ENCODE assay signal across 15 mouse cellular contexts in the genomic region with DNA sequence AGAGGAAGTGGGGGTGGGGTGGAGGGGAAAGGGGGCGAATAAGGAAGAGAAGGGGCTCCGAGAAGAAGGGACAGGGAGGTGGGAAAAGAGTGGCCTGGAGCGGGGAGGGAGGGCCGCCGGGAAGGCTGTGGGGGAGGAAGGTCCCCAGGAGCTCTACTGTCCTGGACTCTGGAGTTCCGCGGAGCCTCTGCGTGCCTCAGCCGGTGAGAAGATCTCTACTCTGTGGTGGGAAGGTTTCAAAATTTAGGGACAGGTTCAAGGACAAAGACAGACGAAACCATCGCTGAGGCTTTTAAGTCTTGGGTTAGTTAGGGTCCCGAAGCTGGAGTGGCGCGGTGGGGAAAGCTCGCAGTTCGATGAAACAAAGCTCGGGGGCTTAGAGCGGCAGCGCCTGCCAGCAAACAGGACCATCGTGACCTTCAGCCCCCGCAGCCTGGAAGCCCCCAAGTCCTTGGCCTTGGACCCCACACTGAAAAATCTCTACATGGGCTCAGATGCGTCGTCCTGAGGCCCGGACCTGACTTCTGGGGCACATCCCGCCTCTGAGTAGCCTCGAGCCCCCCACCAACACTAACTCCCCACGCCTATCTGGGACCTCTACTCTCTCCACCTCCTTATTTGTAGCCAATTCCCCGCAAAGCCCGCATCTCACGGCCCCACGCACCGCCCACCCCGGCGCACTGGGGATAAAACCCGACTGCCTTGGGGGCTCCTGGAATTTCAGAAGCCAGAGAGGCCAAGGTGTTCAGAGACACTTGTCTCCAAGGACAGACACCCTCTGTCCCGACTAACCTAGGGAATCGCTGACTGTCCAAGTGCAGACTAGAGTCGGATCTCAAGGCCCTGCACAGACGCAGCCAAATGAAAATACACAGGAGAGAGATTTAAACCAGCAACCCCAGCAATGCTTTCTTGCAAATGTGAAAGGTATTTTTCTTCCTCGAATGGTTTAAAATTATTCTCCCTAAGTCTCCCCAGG. TPM values are rescaled to one million over a fixed set of nuclear protein-coding genes. Genes with fewer than 3 reads are reported as not detected.
DNase-seq lines count a peak whose midpoint lies in the region; ATAC-seq and TF ChIP-seq lines count a peak whose summit lies in the region.
"Had no signal": no experiment of that assay in that cellular context is flagged by ENCODE, and none has a peak within 500 bp of the region (broad histone marks: within the 10 kb centered on the region; RNA-seq: fewer than 3 reads in every experiment).

No protein-coding gene starts in this region.

- H3K27ac ChIP-seq in forebrain, embryonic 10.5 days: no peak overlapping the region
- no peak overlapping the region for H3K27ac ChIP-seq in forebrain, embryonic 15.5 days (replicated peaks)
- H3K27ac ChIP-seq in lung, embryonic 14.5 days (ENCODE audit: low read depth): no peak overlapping the region
- peak overlapping the region; percentile 91 for H3K27ac ChIP-seq in intestine, embryonic 14.5 days (ENCODE audit: low read depth)
- peak overlapping the region; percentile 57 for H3K27ac ChIP-seq in stomach, embryonic 15.5 days
- H3K27ac ChIP-seq: heart, embryonic 13.5 days had no signal

- no peak overlapping the region for H3K9ac ChIP-seq in forebrain, embryonic 15.5 days (replicated peaks)
- H3K9ac ChIP-seq in lung, embryonic 14.5 days: no peak overlapping the region
- H3K9ac ChIP-seq in intestine, embryonic 14.5 days (ENCODE audit: low read length): peak overlapping the region; percentile 85
- no peak overlapping the region for H3K9ac ChIP-seq in stomach, embryonic 15.5 days
- H3K9ac ChIP-seq: heart, embryonic 13.5 days had no signal

- peak; percentile 51 for DNase-seq in forebrain, embryonic 10.5 days (ENCODE audit: extremely low spot score, low spot score)
- DNase-seq in lung, embryonic 14.5 days: peak; percentile 11
- DNase-seq in lung, adult 2 months: no peak
- DNase-seq in intestine, embryonic 14.5 days (ENCODE audit: low spot score): peak; percentile 83
- no peak for DNase-seq in right cerebral cortex, postnatal 25 days
- no peak for DNase-seq in lung, postnatal 10 days
- DNase-seq: cerebellum, postnatal 25 days; kidney, adult 8-10 months; layer of hippocampus, adult 9-11 months had no signal

- no peaks in the 10 kb centered on the region for H3K9me3 ChIP-seq in forebrain, embryonic 10.5 days
- no peaks in the 10 kb centered on the region for H3K9me3 ChIP-seq in forebrain, embryonic 15.5 days
- H3K9me3 ChIP-seq in lung, embryonic 14.5 days (ENCODE audit: low read depth, low read length): no peaks in the 10 kb centered on the region
- no peaks in the 10 kb centered on the region for H3K9me3 ChIP-seq in intestine, embryonic 14.5 days (ENCODE audit: control insufficient read depth, low read length)
- H3K9me3 ChIP-seq in stomach, embryonic 15.5 days: no peaks in the 10 kb centered on the region
- H3K9me3 ChIP-seq: heart, embryonic 13.5 days had no signal

- peaks cover 39% of the 10 kb centered on the region for H3K4me1 ChIP-seq in forebrain, embryonic 10.5 days
- peaks cover 6% of the 10 kb centered on the region for H3K4me1 ChIP-seq in forebrain, embryonic 15.5 days
- H3K4me1 ChIP-seq in lung, embryonic 14.5 days (ENCODE audit: insufficient read depth): no peaks in the 10 kb centered on the region
- no peaks in the 10 kb centered on the region for H3K4me1 ChIP-seq in lung, adult 2 months (ENCODE audit: control insufficient read depth, insufficient read depth, low read length)
- peaks cover 23% of the 10 kb centered on the region for H3K4me1 ChIP-seq in intestine, embryonic 14.5 days (replicated peaks; ENCODE audit: control insufficient read depth, insufficient read depth, low read length)
- H3K4me1 ChIP-seq in stomach, embryonic 15.5 days: no peaks in the 10 kb centered on the region; the same call in 1 of the 2 replicates

- no peak overlapping the region for H3K4me2 ChIP-seq in forebrain, embryonic 15.5 days (replicated peaks)
- no peak overlapping the region for H3K4me2 ChIP-seq in lung, embryonic 14.5 days
- peak overlapping the region; percentile 71 for H3K4me2 ChIP-seq in intestine, embryonic 14.5 days (ENCODE audit: low read length)
- peak overlapping the region; percentile 42 for H3K4me2 ChIP-seq in stomach, embryonic 15.5 days
- H3K4me2 ChIP-seq: heart, embryonic 13.5 days had no signal

- no peak for TF ChIP-seq CTCF in lung, embryonic 14.5 days (IDR thresholded peaks at IDR 0.05; ENCODE audit: low read depth)
- TF ChIP-seq CTCF in lung, adult 2 months (IDR thresholded peaks at IDR 0.05; ENCODE audit: insufficient read depth, low read length): no peak

- 1% methylated on average over 40 of the region's 40 CpGs for WGBS in forebrain, embryonic 10.5 days
- under 1% methylated on average over 40 of the region's 40 CpGs for WGBS in forebrain, embryonic 15.5 days
- under 1% methylated on average over 40 of the region's 40 CpGs for WGBS in lung, embryonic 14.5 days
- WGBS in lung, adult 2 months: 4% methylated on average over 40 of the region's 40 CpGs
- WGBS in intestine, embryonic 14.5 days: under 1% methylated on average over 40 of the region's 40 CpGs
- WGBS in stomach, embryonic 15.5 days: under 1% methylated on average over 40 of the region's 40 CpGs

- no peaks in the 10 kb centered on the region for H3K36me3 ChIP-seq in forebrain, embryonic 10.5 days (replicated peaks)
- H3K36me3 ChIP-seq in forebrain, embryonic 15.5 days: no peaks in the 10 kb centered on the region
- H3K36me3 ChIP-seq in lung, embryonic 14.5 days (ENCODE audit: insufficient read depth): no peaks in the 10 kb centered on the region
- no peaks in the 10 kb centered on the region for H3K36me3 ChIP-seq in intestine, embryonic 14.5 days (ENCODE audit: control insufficient read depth, insufficient read depth, low read length)
- no peaks in the 10 kb centered on the region for H3K36me3 ChIP-seq in stomach, embryonic 15.5 days
- H3K36me3 ChIP-seq: heart, embryonic 13.5 days had no signal

- 0 out of 2 replicates have a peak overlapping the region, but pooled peaks have one; percentile 1 for H3K4me3 ChIP-seq in forebrain, embryonic 10.5 days
- no peak overlapping the region for H3K4me3 ChIP-seq in forebrain, embryonic 15.5 days
- H3K4me3 ChIP-seq in lung, embryonic 14.5 days (ENCODE audit: low read depth, low read length): no peak overlapping the region
- no peak overlapping the region for H3K4me3 ChIP-seq in lung, adult 2 months (replicated peaks; ENCODE audit: extremely low read depth, low read depth, low read length)
- H3K4me3 ChIP-seq in intestine, embryonic 14.5 days (ENCODE audit: low read depth, low read length): peak overlapping the region; percentile 67
- H3K4me3 ChIP-seq in stomach, embryonic 15.5 days (replicated peaks): peak overlapping the region; percentile 31
- H3K4me3 ChIP-seq: erythroblast, embryonic 14.5 days; heart, embryonic 13.5 days had no signal

- no peak for ATAC-seq in forebrain, embryonic 15.5 days (replicated peaks)
- ATAC-seq in lung, embryonic 14.5 days (ENCODE audit: insufficient read depth): no peak
- 0 out of 2 replicates have a peak, but pooled peaks have one; percentile 38 for ATAC-seq in intestine, embryonic 14.5 days (replicated peaks; ENCODE audit: low FRiP score, low TSS enrichment, low read depth)
- ATAC-seq in stomach, embryonic 15.5 days (ENCODE audit: insufficient read depth, low FRiP score, low read depth): no peak

- H3K27me3 ChIP-seq in forebrain, embryonic 10.5 days (ENCODE audit: poor library complexity, severe bottlenecking): peaks cover 100% of the 10 kb centered on the region
- peaks cover 89% of the 10 kb centered on the region for H3K27me3 ChIP-seq in forebrain, embryonic 15.5 days
- H3K27me3 ChIP-seq in lung, embryonic 14.5 days (ENCODE audit: insufficient read depth, low read length): peaks cover 97% of the 10 kb centered on the region
- peaks cover 58% of the 10 kb centered on the region for H3K27me3 ChIP-seq in intestine, embryonic 14.5 days (replicated peaks; ENCODE audit: control insufficient read depth, insufficient read depth, low read length)
- peaks cover 81% of the 10 kb centered on the region for H3K27me3 ChIP-seq in stomach, embryonic 15.5 days (replicated peaks)

- no peak for TF ChIP-seq POLR2A in lung, adult 2 months (IDR thresholded peaks at IDR 0.05; ENCODE audit: borderline replicate concordance, extremely low read depth, low read depth, low read length)

RNA-seq across cellular contexts. Expression of gene Nkx2-3, which starts 5.3 kb away (rescaled TPM):
- polyA plus RNA-seq in forebrain, embryonic 10.5 days (2016; fragmentation: Nextera tagmentation; extraction: Ambion mirVana): 2.4 TPM in 2 replicates
- 3.6 and 4.5 TPM in 2 replicates for polyA plus RNA-seq in forebrain, embryonic 15.5 days (2015; fragmentation: Nextera tagmentation; extraction: Ambion mirVana)
- not detected in 2 replicates for polyA plus RNA-seq in lung, embryonic 14.5 days (2014; fragmentation: Nextera tagmentation; extraction: Ambion mirVana)
- 0.05 TPM in 1 of 2 replicates, not detected in the other for polyA plus RNA-seq in lung, adult 2 months (2012; rRNA removed)
- polyA plus RNA-seq in intestine, embryonic 14.5 days (2014; fragmentation: Nextera tagmentation; extraction: Ambion mirVana): 82.3 and 83.9 TPM in 2 replicates
- polyA plus RNA-seq in stomach, embryonic 15.5 days (2015; fragmentation: Nextera tagmentation; extraction: Ambion mirVana): 26.3 and 31.4 TPM in 2 replicates
- polyA plus RNA-seq: erythroblast, embryonic 14.5 days; heart, embryonic 13.5 days; lung, embryonic 16.5 days; neural tube, embryonic 14.5 days had no signal

Comparison
In these comparisons a context has a peak if more than half of its experiments do, and no peak if none do; other contexts are left out.
1. DNase-seq: peak in forebrain, embryonic 10.5 days (single experiment), lung, embryonic 14.5 days (single experiment) and intestine, embryonic 14.5 days (single experiment); none in lung, adult 2 months (single experiment), right cerebral cortex, postnatal 25 days (single experiment) and lung, postnatal 10 days (single experiment).
2. H3K4me3 ChIP-seq: peak in forebrain, embryonic 10.5 days (single experiment), intestine, embryonic 14.5 days (single experiment) and stomach, embryonic 15.5 days (single experiment); none in forebrain, embryonic 15.5 days (single experiment), lung, embryonic 14.5 days (single experiment) and lung, adult 2 months (single experiment).
3. H3K27ac ChIP-seq: peak in intestine, embryonic 14.5 days (single experiment) and stomach, embryonic 15.5 days (single experiment); none in forebrain, embryonic 10.5 days (single experiment), forebrain, embryonic 15.5 days (single experiment) and lung, embryonic 14.5 days (single experiment).
4. H3K4me2 ChIP-seq: peak in intestine, embryonic 14.5 days (single experiment) and stomach, embryonic 15.5 days (single experiment); none in forebrain, embryonic 15.5 days (single experiment) and lung, embryonic 14.5 days (single experiment).